Mouse (Mus musculus) forebrain, embryonic 14.5 days (tissue): ENCODE measurements at regions not wholly inside any gene's neighbourhood (a gene's known extent, or its start where the extent isn't known, plus 50 kb on each side); places are given as distances from the start of the nearest gene placed in this dataset.

ENCODE experiments used
- ATAC-seq: fragments of 200-750 bp; cut with Nextera tagmentation; 2 replicates; pipeline ENCODE4 v1.8.0; 2017; ENCODE audit warnings: mild to moderate bottlenecking, moderate library complexity
- DNase-seq: peaks from one replicate; pipeline ENCODE4 v3.0.0-alpha.2; 2015; ENCODE audit warnings: low spot score
- H3K27ac ChIP-seq: fragments of 300-500 bp; sonication (generic); 2 replicates; pipeline ENCODE4 v1.5.1; 2014; ENCODE audit warnings: low read depth, mild to moderate bottlenecking, control low read depth, low read length, moderate library complexity
- H3K27me3 ChIP-seq: fragments of 300-500 bp; sonication (generic); replicated peaks from 2 replicates; pipeline ENCODE4 v1.6.1; 2014; ENCODE audit warnings: low read length, control low read depth, mixed read lengths; ENCODE audit not compliant: control insufficient read depth, insufficient read depth
- H3K36me3 ChIP-seq: fragments of 300-500 bp; sonication (generic); 2 replicates; pipeline ENCODE4 v1.6.1; 2014; ENCODE audit warnings: low read length, control low read depth; ENCODE audit not compliant: control insufficient read depth, insufficient read depth
- H3K4me1 ChIP-seq: fragments of 300-500 bp; sonication (generic); 2 replicates; pipeline ENCODE4 v1.6.1; 2014; ENCODE audit warnings: antibody characterized with exemption, low read length, control low read depth; ENCODE audit not compliant: control insufficient read depth, insufficient read depth
- H3K4me2 ChIP-seq: fragments of 300-500 bp; sonication (generic); 2 replicates; pipeline ENCODE4 v1.6.1; 2014; ENCODE audit warnings: mild to moderate bottlenecking, control low read depth, low read length
- H3K4me3 ChIP-seq: fragments of 300-500 bp; sonication (generic); 2 replicates; pipeline ENCODE4 v1.5.1; 2014; ENCODE audit warnings: low read depth, low read length, control low read depth
- H3K9ac ChIP-seq: fragments of 300-500 bp; sonication (generic); 2 replicates; pipeline ENCODE4 v1.6.1; 2014; ENCODE audit warnings: mild to moderate bottlenecking, low read length, control low read depth, moderate library complexity
- H3K9me3 ChIP-seq: fragments of 300-500 bp; sonication (generic); replicated peaks from 2 replicates; pipeline ENCODE4 v1.6.1; 2016; ENCODE audit warnings: low read length, control low read depth, mixed read lengths; ENCODE audit not compliant: control insufficient read depth
- WGBS: fragments of 180-500 bp; shearing (Covaris S2); extraction: QIAGEN DNeasy Blood & Tissue Kit; methylation state at CpG from one replicate; pipeline ENCODE4 v1.1.7; 2014; 5-methylcytosine and 5-hydroxymethylcytosine counted together

DNA sequence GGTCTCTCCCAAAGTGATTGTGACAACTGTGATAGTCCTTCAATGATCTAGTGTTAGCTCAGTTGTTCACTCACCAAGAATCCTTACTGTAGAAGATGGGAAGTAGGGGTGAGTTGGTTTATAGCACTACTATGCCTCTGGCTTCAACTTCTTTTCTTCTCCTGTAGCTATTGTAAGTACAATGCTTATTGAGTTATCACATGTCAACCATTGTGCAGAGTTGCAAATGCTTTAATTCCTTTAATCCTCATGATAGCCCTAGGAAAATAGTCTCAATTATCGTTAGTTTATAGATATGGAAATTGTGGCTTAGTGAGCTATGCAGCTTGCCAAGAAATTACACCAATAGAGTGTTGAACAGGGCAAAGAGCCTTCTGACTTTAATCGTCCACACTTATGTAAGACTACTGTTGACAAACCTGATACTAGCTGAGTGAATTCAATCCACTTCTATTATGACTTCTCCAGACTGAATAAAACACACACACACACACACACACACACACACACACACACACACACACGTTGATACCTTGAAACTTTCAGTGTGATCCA lies 782.1 kb downstream of the Nova1 start:
- WGBS = 26% methylated on average over 3 of the region's 3 CpGs
- peak; percentile 34; the same call in 1 of the 2 replicates for ATAC-seq
- DNase-seq = peak; percentile 29

DNA sequence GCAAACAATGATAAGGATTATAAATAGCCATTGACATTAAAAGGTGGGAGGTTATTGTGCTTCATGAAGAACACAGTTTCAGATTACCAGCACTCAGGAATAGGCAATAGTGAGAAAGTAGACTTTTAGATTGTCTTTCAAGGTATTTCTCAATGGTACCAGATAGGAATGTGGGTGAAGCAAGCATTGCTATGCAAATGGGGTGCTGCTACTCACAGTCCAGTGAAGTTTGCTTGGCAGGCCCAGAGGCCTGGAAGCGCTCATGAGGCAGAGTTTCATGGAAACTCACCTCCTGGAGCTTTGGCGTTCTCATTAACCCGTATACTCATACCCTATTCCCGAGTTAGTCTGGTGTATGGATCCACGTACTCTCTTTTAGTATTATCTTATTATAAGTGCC lies 793.5 kb downstream of the Nova1 start:
- no peaks in the 10 kb centered on the region for H3K36me3 ChIP-seq
- H3K9me3 ChIP-seq = no peaks in the 10 kb centered on the region
- no peak overlapping the region for H3K9ac ChIP-seq
- no peak overlapping the region for H3K4me2 ChIP-seq
- 85% methylated on average over 5 of the region's 5 CpGs for WGBS
- ATAC-seq (no peak), DNase-seq (no peak)
- H3K4me1 ChIP-seq = no peaks in the 10 kb centered on the region
- H3K27ac ChIP-seq = no peak overlapping the region
- H3K4me3 ChIP-seq = no peak overlapping the region
- H3K27me3 ChIP-seq = no peaks in the 10 kb centered on the region

More for the DNA sequence above, 782.1 kb downstream of the Nova1 start:
- Histone ChIP-seq H3K9ac (no peak overlapping the region), H3K4me1 (no peaks in the 10 kb centered on the region), H3K27ac (no peak overlapping the region), H3K27me3 (no peaks in the 10 kb centered on the region), H3K4me2 (no peak overlapping the region), H3K36me3 (no peaks in the 10 kb centered on the region), H3K4me3 (no peak overlapping the region), H3K9me3 (no peaks in the 10 kb centered on the region)

DNA sequence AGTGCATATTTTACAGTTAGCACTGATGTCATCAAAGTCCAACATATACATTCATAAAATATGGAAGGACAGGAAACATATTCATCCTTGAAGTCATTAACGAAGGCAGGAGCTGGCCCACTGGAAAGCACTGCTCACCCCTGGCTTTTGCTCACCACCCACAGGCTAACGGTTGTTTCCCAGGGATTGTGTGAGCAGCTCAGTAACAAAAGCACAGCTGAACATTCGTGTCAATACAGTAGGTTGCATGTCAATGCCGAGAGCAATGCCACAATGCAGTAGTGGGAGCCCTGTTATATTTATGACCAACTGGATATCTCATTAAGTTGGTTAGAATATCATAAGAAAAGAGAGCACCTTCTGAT lies 797.2 kb downstream of the Nova1 start:
- H3K27ac ChIP-seq = no peak overlapping the region
- ATAC-seq = 0 out of 2 replicates have a peak, but pooled peaks have one; percentile 26

DNA sequence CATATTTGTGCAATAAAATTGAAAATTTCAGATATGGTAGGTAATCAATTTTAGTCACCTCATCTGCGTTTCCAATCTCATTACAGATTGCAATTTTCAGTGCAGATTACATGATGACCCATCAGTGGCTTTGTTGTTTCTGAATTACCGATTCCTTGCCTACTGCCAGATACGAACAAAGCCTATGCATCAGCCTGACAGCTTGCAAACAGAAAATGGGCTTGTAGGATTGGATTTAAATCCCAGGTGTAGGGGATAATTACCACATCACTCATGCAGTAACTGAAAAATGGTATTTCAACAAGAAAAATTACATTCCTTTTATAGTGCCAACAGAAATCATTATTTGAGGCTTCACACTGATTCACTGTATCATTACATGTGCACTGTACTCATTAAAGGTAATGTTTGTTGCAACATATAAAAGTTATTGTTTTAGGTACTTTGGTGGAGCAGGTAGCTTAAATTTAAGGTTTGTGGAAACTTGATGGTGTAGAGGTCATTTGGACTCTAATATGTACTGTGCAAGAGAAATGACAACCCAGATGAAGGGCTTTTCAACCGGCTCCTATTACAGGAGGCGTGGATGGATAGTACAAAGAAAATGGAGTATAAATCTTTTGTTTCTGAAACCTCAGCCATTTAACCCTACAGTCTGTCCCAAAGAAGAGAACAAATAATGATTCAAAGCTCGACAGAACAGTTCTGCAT lies 797.7 kb downstream of the Nova1 start:
- Histone ChIP-seq H3K4me2 (no peak overlapping the region), H3K4me3 (no peak overlapping the region), H3K4me1 (no peaks in the 10 kb centered on the region), H3K27me3 (no peaks in the 10 kb centered on the region), H3K9me3 (no peaks in the 10 kb centered on the region), H3K9ac (no peak overlapping the region), H3K27ac (no peak overlapping the region), H3K36me3 (no peaks in the 10 kb centered on the region)
- ATAC-seq (peak; percentile 26; the same call in 1 of the 2 replicates), DNase-seq (peak; percentile 33)
- 69% methylated on average over 6 of the region's 6 CpGs for WGBS

More for the DNA sequence above, 797.2 kb downstream of the Nova1 start:
- H3K9ac ChIP-seq = no peak overlapping the region
- H3K36me3 ChIP-seq = no peaks in the 10 kb centered on the region
- DNase-seq = peak; percentile 4
- H3K4me1 ChIP-seq = no peaks in the 10 kb centered on the region
- H3K9me3 ChIP-seq = no peaks in the 10 kb centered on the region
- WGBS = 54% methylated on average over 4 of the region's 4 CpGs
- no peak overlapping the region for H3K4me3 ChIP-seq
- H3K4me2 ChIP-seq = no peak overlapping the region
- no peaks in the 10 kb centered on the region for H3K27me3 ChIP-seq

DNA sequence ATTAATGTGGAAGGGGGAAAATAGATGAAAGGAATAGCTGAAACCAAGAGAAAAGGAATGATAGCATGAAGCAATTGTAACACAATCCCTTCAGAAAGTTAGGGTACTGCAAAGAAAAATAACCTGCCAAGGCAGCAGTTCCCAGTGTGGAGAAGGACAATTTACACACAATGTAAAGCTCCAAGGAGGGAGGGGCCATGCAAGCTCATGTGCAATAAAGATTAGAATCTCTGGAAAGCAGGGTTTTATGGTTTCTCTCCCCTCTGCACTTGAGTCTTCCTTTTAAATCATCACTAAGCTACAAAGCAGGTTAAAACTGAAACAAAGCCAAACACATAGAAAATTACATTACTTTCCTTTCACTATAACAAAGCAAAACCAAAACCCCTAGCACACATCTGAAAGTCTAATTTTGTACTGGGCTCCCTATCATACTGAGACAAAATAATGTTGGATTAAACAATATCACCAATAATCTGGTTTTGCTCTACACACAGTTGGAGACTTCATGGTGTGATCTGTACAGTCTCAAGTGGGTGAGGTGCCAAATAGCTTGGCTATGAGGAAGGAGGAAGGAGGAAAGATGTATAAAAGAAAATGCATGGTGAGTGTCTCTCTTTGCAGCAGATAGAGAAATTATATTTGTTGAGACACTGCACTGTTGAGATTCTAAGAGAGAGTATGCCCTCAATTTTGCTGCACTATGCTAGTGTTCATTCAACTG lies 840.9 kb downstream of the Nova1 start:
- ATAC-seq = no peak
- no peaks in the 10 kb centered on the region for H3K9me3 ChIP-seq
- no peak overlapping the region for H3K4me3 ChIP-seq
- H3K27me3 ChIP-seq = no peaks in the 10 kb centered on the region
- no peak overlapping the region for H3K9ac ChIP-seq
- H3K27ac ChIP-seq = no peak overlapping the region
- no peaks in the 10 kb centered on the region for H3K36me3 ChIP-seq
- H3K4me1 ChIP-seq = no peaks in the 10 kb centered on the region
- H3K4me2 ChIP-seq = no peak overlapping the region
- DNase-seq = no peak

DNA sequence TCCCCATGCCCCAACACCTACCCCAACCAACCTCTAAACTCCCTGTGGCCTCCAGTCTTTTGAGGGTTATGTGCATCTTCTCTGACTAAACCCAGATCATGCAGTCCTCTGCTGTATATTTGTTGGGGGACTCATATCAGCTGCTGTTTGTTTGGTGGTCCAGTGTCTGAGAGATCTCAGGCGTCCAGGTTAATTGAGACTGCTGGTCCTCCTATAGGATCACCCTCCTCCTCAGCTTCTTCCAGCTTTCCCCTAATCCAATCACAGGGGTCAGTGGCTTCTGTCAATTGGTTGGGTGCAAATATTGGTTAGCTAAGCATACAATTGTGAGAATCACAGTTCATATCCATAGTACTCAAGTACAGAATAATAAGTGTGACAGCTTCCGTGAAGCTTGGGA lies 842.9 kb downstream of the Nova1 start:
- Histone ChIP-seq H3K9ac (no peak overlapping the region), H3K4me2 (no peak overlapping the region), H3K27me3 (no peaks in the 10 kb centered on the region), H3K27ac (no peak overlapping the region), H3K4me1 (no peaks in the 10 kb centered on the region), H3K4me3 (no peak overlapping the region), H3K9me3 (no peaks in the 10 kb centered on the region), H3K36me3 (no peaks in the 10 kb centered on the region)
- DNase-seq = no peak
- ATAC-seq = no peak
- 52% methylated on average over 2 of the region's 2 CpGs for WGBS

DNA sequence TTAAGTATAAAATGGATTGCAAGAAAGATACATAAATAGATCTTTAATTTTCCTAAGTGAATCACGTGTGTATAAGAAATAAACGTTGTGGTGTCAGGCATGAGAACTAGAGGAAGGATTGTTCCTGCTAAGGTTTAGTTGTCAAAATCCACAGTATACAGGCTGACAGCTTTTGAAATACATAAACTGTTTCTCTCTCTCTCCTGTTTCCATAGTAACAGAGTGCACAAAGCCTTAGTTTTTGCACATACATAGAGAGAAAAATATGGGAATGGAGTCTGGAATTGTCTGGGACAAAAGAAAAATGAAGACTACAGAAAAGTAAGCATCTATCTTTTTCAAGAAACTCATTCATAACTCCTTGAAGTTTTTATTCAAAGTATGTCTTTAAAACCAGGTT lies 848.3 kb downstream of the Nova1 start:
- Histone ChIP-seq H3K9me3 (no peaks in the 10 kb centered on the region), H3K9ac (no peak overlapping the region), H3K4me2 (no peak overlapping the region), H3K27me3 (no peaks in the 10 kb centered on the region), H3K36me3 (no peaks in the 10 kb centered on the region), H3K4me1 (no peaks in the 10 kb centered on the region), H3K27ac (no peak overlapping the region), H3K4me3 (no peak overlapping the region)
- ATAC-seq (no peak), DNase-seq (peak; percentile 63)
- WGBS = 66% methylated on average over 2 of the region's 2 CpGs

DNA sequence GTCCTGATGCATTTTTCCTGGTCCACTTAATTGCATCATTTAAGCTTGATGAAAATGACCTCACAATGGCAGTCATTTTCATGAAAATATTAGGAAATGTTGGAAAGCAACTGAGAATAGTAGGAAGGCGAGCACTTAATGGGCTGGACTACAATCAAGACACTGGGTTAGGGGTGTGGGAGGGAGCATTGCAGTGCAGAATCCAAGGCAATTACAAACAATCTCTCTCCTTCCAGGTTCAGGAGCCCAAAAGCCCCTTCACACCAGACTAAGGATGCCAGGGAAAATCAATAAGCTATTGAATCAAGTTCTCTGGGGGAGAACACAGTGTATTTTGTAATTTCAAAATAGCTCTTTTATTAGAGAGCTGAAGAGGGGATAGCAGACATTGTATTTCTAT lies 848.8 kb downstream of the Nova1 start:
- Histone ChIP-seq H3K4me2 (no peak overlapping the region), H3K27ac (no peak overlapping the region), H3K27me3 (no peaks in the 10 kb centered on the region), H3K36me3 (no peaks in the 10 kb centered on the region), H3K4me1 (no peaks in the 10 kb centered on the region), H3K9ac (no peak overlapping the region), H3K9me3 (no peaks in the 10 kb centered on the region), H3K4me3 (no peak overlapping the region)
- ATAC-seq (no peak), DNase-seq (no peak)
- WGBS = 56% methylated on average over 1 of the region's 1 CpGs

DNA sequence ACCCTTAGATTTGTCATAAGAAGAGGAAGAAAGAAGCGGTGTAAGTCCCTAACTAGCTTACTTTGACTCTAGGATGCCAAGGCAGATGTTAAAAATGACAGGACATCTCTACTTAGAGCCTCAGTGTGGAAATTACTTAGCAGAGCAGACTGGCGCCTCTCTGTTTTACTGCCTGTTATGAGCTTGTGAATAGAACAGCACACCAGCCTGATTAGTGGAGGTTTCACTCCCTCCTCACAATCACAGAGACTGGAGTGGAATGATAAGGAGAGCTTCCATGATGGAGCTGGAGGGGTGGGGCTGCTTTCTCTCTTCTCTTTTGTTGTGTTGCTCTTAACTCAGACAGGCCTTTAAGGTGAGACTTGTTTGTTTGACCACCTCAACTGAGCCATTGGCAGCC lies 871.8 kb downstream of the Nova1 start:
- H3K4me3 ChIP-seq = no peak overlapping the region
- no peak overlapping the region for H3K4me2 ChIP-seq
- no peak overlapping the region for H3K9ac ChIP-seq
- 72% methylated on average over 2 of the region's 2 CpGs for whole genome bisulfite sequencing
- no peaks in the 10 kb centered on the region for H3K27me3 ChIP-seq
- no peaks in the 10 kb centered on the region for H3K9me3 ChIP-seq
- no peaks in the 10 kb centered on the region for H3K4me1 ChIP-seq
- no peaks in the 10 kb centered on the region for H3K36me3 ChIP-seq
- no peak overlapping the region for H3K27ac ChIP-seq
- no peak for DNase-seq
- ATAC-seq = no peak
